Mouse (Mus musculus) ES-E14 (cell line): ENCODE measurements around the gene Tox3. TPM values are rescaled to one million over a fixed set of nuclear protein-coding genes. Genes with fewer than 3 reads are reported as not detected.

Experiments
- DNase-seq: peaks from one replicate; pipeline ENCODE4 v3.0.0-alpha.2; 2013; ENCODE audit warnings: low read depth, low spot score
- H3K27ac ChIP-seq: 2 replicates; pipeline ENCODE4 v1.5.1; 2012; ENCODE audit warnings: low read depth, mild to moderate bottlenecking, low read length, moderate library complexity, mixed read lengths; ENCODE audit not compliant: poor library complexity, insufficient read depth, severe bottlenecking
- H3K36me3 ChIP-seq: 2 replicates; pipeline ENCODE4 v1.6.1; 2012; ENCODE audit warnings: mild to moderate bottlenecking, low read length, moderate library complexity, mixed read lengths; ENCODE audit not compliant: control insufficient read depth, poor library complexity, insufficient read depth, severe bottlenecking
- H3K4me1 ChIP-seq, 2 experiments: fragments of 150-350 bp in 1 of 2; sonication (generic) in 1 of 2; 2 replicates each; pipeline ENCODE4 v1.6.1; 2012; ENCODE audit warnings: low read length in 2 of 2, mild to moderate bottlenecking in 1 of 2, mixed read lengths in 1 of 2; ENCODE audit not compliant: control insufficient read depth in 2 of 2, insufficient read depth in 2 of 2, poor library complexity in 1 of 2
- H3K4me3 ChIP-seq, 2 experiments: fragments of 150-350 bp in 1 of 2; sonication (generic) in 1 of 2; 2 replicates each; pipeline ENCODE4 v1.5.1; 2012; ENCODE audit warnings: low read length in 2 of 2, low read depth in 1 of 2, mild to moderate bottlenecking in 1 of 2, mixed read lengths in 1 of 2; ENCODE audit not compliant: insufficient read depth in 1 of 2, poor library complexity in 1 of 2, severe bottlenecking in 1 of 2
- H3K9ac ChIP-seq: 2 replicates; pipeline ENCODE4 v1.6.1; 2012; ENCODE audit warnings: low read depth, mild to moderate bottlenecking, low read length, mixed read lengths; ENCODE audit not compliant: poor library complexity, insufficient read depth, severe bottlenecking
- H3K9me3 ChIP-seq: fragments of 150-350 bp; sonication (generic); 2 replicates; pipeline ENCODE4 v1.6.1; 2012; ENCODE audit warnings: low read depth, mild to moderate bottlenecking, low read length; ENCODE audit not compliant: control insufficient read depth, insufficient read depth
- CHD2 ChIP-seq: IDR thresholded peaks from 2 replicates; pipeline ENCODE4 v1.6.1; 2014; ENCODE audit warnings: mild to moderate bottlenecking, low read depth, low read length, inconsistent platforms
- HCFC1 ChIP-seq: IDR thresholded peaks from 2 replicates; pipeline ENCODE4 v1.6.1; 2012; ENCODE audit warnings: low read length, inconsistent platforms, borderline replicate concordance; ENCODE audit not compliant: insufficient read depth
- MAFK ChIP-seq: IDR thresholded peaks from 2 replicates; pipeline ENCODE4 v1.6.1; 2014; ENCODE audit warnings: mild to moderate bottlenecking, low read depth, low read length, inconsistent platforms; ENCODE audit not compliant: insufficient read depth
- ZC3H11A ChIP-seq: IDR thresholded peaks from 2 replicates; pipeline ENCODE4 v1.6.1; 2012; ENCODE audit warnings: low read depth, mild to moderate bottlenecking, inconsistent platforms, low read length, borderline replicate concordance
- ZNF384 ChIP-seq: IDR thresholded peaks from 2 replicates; pipeline ENCODE4 v1.6.1; 2012; ENCODE audit warnings: low read depth, low read length, inconsistent platforms
- in situ Hi-C, 2 experiments: fragments of 600-800 bp; cut with MboI; formaldehyde crosslinking; loops; one replicate each; pipeline ENCODE4 v1.15.1; 2025; ENCODE audit warnings: low sequenced_read_pairs in 2 of 2, inconsistent platforms in 1 of 2; ENCODE audit not compliant: unreplicated experiment in 2 of 2
- total RNA-seq: library from RNA; depleted of rRNA; stranded (reverse); fragments of 300-350 nt; gene quantifications from 2 replicates; pipeline ENCODE4 v1.2.3, GENCODE M21; 2012

The Tox3 gene
- total RNA-seq, 1 experiment, result 0.67 TPM

- H3K9me3 ChIP-seq, result no peaks in the 10 kb centered on the region
- TF ChIP-seq ZNF384 (no peak), CHD2 (no peak), HCFC1 (no peak)
- in situ Hi-C loops, result no loop called here
- H3K36me3 ChIP-seq, result no peaks in the 10 kb centered on the region
- no peak overlapping the region for H3K27ac ChIP-seq
- no peak overlapping the region for H3K4me3 ChIP-seq
- DNase-seq, result no peak
- H3K4me1 ChIP-seq, result peaks cover 0 to 6% of the 10 kb centered on the region in 2 experiments; a peak in 1 of 4 replicates
- H3K9ac ChIP-seq, result no peak overlapping the region
Measured at GRCm38 (mm10) chr8:90241461-90241860, 106.7 kb downstream of the Tox3 start.

- in situ Hi-C loops, result no loop called here
- no peak overlapping the region for H3K27ac ChIP-seq
- no peak for TF ChIP-seq ZNF384
- no peak for TF ChIP-seq HCFC1
- no peak for TF ChIP-seq CHD2
- no peak for TF ChIP-seq MAFK
- no peak for TF ChIP-seq ZC3H11A
- no peak overlapping the region for H3K4me3 ChIP-seq
- no peak for DNase-seq
- H3K4me1 ChIP-seq, result no peaks in the 10 kb centered on the region
- H3K9me3 ChIP-seq, result no peaks in the 10 kb centered on the region
- no peaks in the 10 kb centered on the region for H3K36me3 ChIP-seq
- H3K9ac ChIP-seq, result no peak overlapping the region
Measured at GRCm38 (mm10) chr8:90232501-90232900, 115.6 kb downstream of the Tox3 start.

- no peak overlapping the region for H3K4me3 ChIP-seq
- peak; percentile 40 for DNase-seq
- in situ Hi-C loops, result no loop called here
- TF ChIP-seq MAFK, result no peak
- no peak for TF ChIP-seq HCFC1
- no peak for TF ChIP-seq CHD2
- TF ChIP-seq ZC3H11A, result no peak
- TF ChIP-seq ZNF384, result no peak
- H3K27ac ChIP-seq, result no peak overlapping the region
- H3K9ac ChIP-seq, result no peak overlapping the region
- no peaks in the 10 kb centered on the region for H3K36me3 ChIP-seq
- peaks cover 0 to 1% of the 10 kb centered on the region in 2 experiments; a peak in 1 of 4 replicates for H3K4me1 ChIP-seq
- no peaks in the 10 kb centered on the region for H3K9me3 ChIP-seq
Measured at GRCm38 (mm10) chr8:90224172-90224571, 124.0 kb downstream of the Tox3 start.

- TF ChIP-seq MAFK (no peak), ZNF384 (no peak), ZC3H11A (no peak), CHD2 (no peak), HCFC1 (no peak)
- no peak for DNase-seq
- in situ Hi-C loops, result no loop called here
- Histone ChIP-seq H3K36me3 (no peaks in the 10 kb centered on the region), H3K4me3 (no peak overlapping the region), H3K4me1 (no peaks in the 10 kb centered on the region), H3K9ac (no peak overlapping the region), H3K9me3 (no peaks in the 10 kb centered on the region), H3K27ac (no peak overlapping the region)
Measured at GRCm38 (mm10) chr8:90209105-90210037, 138.8 kb downstream of the Tox3 start.
